Mouse (Mus musculus) E14TG2a.4 (cell line): ENCODE measurements at regions not wholly inside any gene's neighbourhood (a gene's known extent, or its start where the extent isn't known, plus 50 kb on each side); places are given as distances from the start of the nearest gene placed in this dataset.

Source experiments
- CTCF ChIP-seq: conservative IDR thresholded peaks from 2 replicates; pipeline ENCODE4 v1.5.1; 2014; ENCODE audit warnings: low read length
- NANOG ChIP-seq: IDR thresholded peaks from 2 replicates; pipeline ENCODE4 v1.6.1; 2014; ENCODE audit warnings: borderline replicate concordance, low read length, mixed read lengths
- POU5F1 ChIP-seq: IDR thresholded peaks from 2 replicates; pipeline ENCODE4 v1.6.1; 2014; ENCODE audit warnings: low read length, borderline replicate concordance

DNA sequence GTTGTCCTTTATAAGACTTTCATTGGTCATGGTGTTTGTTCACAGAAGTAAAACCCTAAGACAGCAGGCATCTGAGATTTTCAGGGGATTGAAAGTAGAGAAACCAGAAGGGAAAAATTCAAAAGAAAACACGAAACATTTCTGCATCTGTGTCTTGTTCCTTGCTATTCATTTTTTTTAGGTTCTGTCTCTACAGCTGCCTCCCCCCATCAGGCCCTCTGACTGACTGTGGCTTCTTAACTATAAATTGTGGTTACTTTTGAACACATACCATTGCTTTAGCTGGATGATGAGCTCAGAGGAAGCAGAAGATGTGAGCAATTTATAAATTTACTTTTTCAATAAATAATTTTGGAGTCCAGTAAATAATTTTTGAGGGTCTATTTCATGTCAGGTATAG lies 103.5 kb downstream of the Mex3b start:
- TF ChIP-seq CTCF (no peak), NANOG (no peak), POU5F1 (no peak)
